Mouse (Mus musculus) hematopoietic multipotent progenitor cell, adult 10-12 weeks (in vitro differentiated cells): Measurements from ENCODE around the gene E130308A19Rik. TPM values are rescaled to one million over a fixed set of nuclear protein-coding genes. Genes with fewer than 3 reads are reported as not detected.

Experiments
- polyA plus RNA-seq: library from polyadenylated mRNA; stranded (reverse); fragments of >175 nt; gene quantifications from 2 replicates; pipeline ENCODE4 v1.2.3, GENCODE M21; 2012; ENCODE audit warnings: low replicate concordance

E130308A19Rik gene
- polyA plus RNA-seq, result 4.4 and 6.4 TPM in 2 replicates

GRCm38 (mm10) chr4:59625998-59626910 lies at the start of gene E130308A19Rik:
TSS of gene E130308A19Rik (plus strand) at chr4:59626211.

GRCm38 (mm10) chr4:59581314-59582185 lies 44.5 kb upstream of the E130308A19Rik start, which contains the start of gene Hsdl2:
TSS of gene Hsdl2 (plus strand) at chr4:59581563.

GRCm38 (mm10) chr4:59801489-59801888 lies 175.5 kb downstream of the E130308A19Rik start, which contains the start of gene Inip:
TSS of gene Inip (minus strand) at chr4:59801589.

GRCm38 (mm10) chr4:59805181-59805967 lies 179.4 kb downstream of the E130308A19Rik start, which contains the start of gene Snx30:
TSS of gene Snx30 (plus strand) at chr4:59805840.

Other genes with a start within 250 kb of the E130308A19Rik start
- gene Susd1, start 187.6 kb upstream of the E130308A19Rik start, polyA plus RNA-seq, result 3.2 and 4.0 TPM in 2 replicates
- 152 and 186 TPM in 2 replicates for gene Ptbp3, start 76.8 kb upstream of the E130308A19Rik start, polyA plus RNA-seq
- 3.4 and 4.3 TPM in 2 replicates for gene Hsdl2, start 44.6 kb upstream of the E130308A19Rik start, polyA plus RNA-seq
- gene Inip, start 175.4 kb downstream of the E130308A19Rik start, polyA plus RNA-seq, result 21.6 and 22.0 TPM in 2 replicates
- gene Snx30, start 179.6 kb downstream of the E130308A19Rik start, polyA plus RNA-seq, result 16.4 and 43.9 TPM in 2 replicates